Mouse (Mus musculus) liver, embryonic 15.5 days (tissue): ENCODE data around the gene Esp34. TPM values are rescaled to one million over a fixed set of nuclear protein-coding genes. Genes with fewer than 3 reads are reported as not detected.

Source experiments
- ATAC-seq: fragments of 200-750 bp; cut with Nextera tagmentation; 2 replicates; pipeline ENCODE4 v1.8.0; 2017; ENCODE audit warnings: moderate number of reproducible peaks, mild to moderate bottlenecking, moderate library complexity; ENCODE audit not compliant: insufficient read depth
- H3K27ac ChIP-seq: fragments of 300-500 bp; sonication (generic); replicated peaks from 2 replicates; pipeline ENCODE4 v1.5.1; 2015; ENCODE audit warnings: mild to moderate bottlenecking, inconsistent platforms
- H3K27me3 ChIP-seq: fragments of 300-500 bp; sonication (generic); 2 replicates; pipeline ENCODE4 v1.6.1; 2015; ENCODE audit warnings: mild to moderate bottlenecking, inconsistent platforms
- H3K36me3 ChIP-seq: fragments of 300-500 bp; sonication (generic); replicated peaks from 2 replicates; pipeline ENCODE4 v1.6.1; 2015; ENCODE audit warnings: moderate library complexity, mild to moderate bottlenecking, inconsistent platforms
- H3K4me1 ChIP-seq: fragments of 300-500 bp; sonication (generic); replicated peaks from 2 replicates; pipeline ENCODE4 v1.6.1; 2015; ENCODE audit warnings: inconsistent platforms
- H3K4me2 ChIP-seq: fragments of 300-500 bp; sonication (generic); 2 replicates; pipeline ENCODE4 v1.6.1; 2015; ENCODE audit warnings: moderate library complexity, mild to moderate bottlenecking, inconsistent platforms
- H3K4me3 ChIP-seq: fragments of 300-500 bp; sonication (generic); replicated peaks from 2 replicates; pipeline ENCODE4 v1.5.1; 2015; ENCODE audit warnings: mild to moderate bottlenecking, inconsistent platforms
- H3K9ac ChIP-seq: fragments of 300-500 bp; sonication (generic); 2 replicates; pipeline ENCODE4 v1.6.1; 2015; ENCODE audit warnings: moderate library complexity, mild to moderate bottlenecking, inconsistent platforms
- H3K9me3 ChIP-seq: fragments of 300-500 bp; sonication (generic); replicated peaks from 2 replicates; pipeline ENCODE4 v1.6.1; 2016; ENCODE audit warnings: inconsistent platforms
- WGBS: fragments of 180-500 bp; shearing (Covaris S2); methylation state at CpG from one replicate; pipeline ENCODE4 v1.1.7; 2015; ENCODE audit warnings: mixed read lengths; ENCODE audit not compliant: insufficient replicate concordance; 5-methylcytosine and 5-hydroxymethylcytosine counted together
- polyA plus RNA-seq: library from polyadenylated mRNA; unstranded; fragments of >200 nt; fragmentation: Nextera tagmentation; extraction: Ambion mirVana; gene quantifications from 2 replicates; pipeline ENCODE4 v1.2.1, GENCODE M21; 2015

Gene Esp34
- not detected in 2 replicates for polyA plus RNA-seq

GRCm38 (mm10) chr17:38553892-38554291 is at the start of gene Esp34:
Esp34 (plus strand) TSS chr17:38554192.
- no peak within 1 kb of the TSS for H3K4me2 ChIP-seq
- no peak for ATAC-seq
- WGBS: 72% methylated on average over 1 of the region's 1 CpGs
- H3K36me3 ChIP-seq: no peaks in the 10 kb centered on the region
- H3K27me3 ChIP-seq: no peaks in the 10 kb centered on the region
- H3K27ac ChIP-seq: no peak within 1 kb of the TSS
- no peak within 1 kb of the TSS for H3K4me3 ChIP-seq
- H3K9ac ChIP-seq: no peak within 1 kb of the TSS
- H3K4me1 ChIP-seq: no peaks in the 10 kb centered on the region
- H3K9me3 ChIP-seq: no peaks in the 10 kb centered on the region

- H3K9ac ChIP-seq: no peak overlapping the region
- H3K27me3 ChIP-seq: no peaks in the 10 kb centered on the region
- H3K9me3 ChIP-seq: no peaks in the 10 kb centered on the region
- 51% methylated on average over 5 of the region's 5 CpGs for WGBS
- H3K27ac ChIP-seq: no peak overlapping the region
- no peaks in the 10 kb centered on the region for H3K4me1 ChIP-seq
- no peak overlapping the region for H3K4me2 ChIP-seq
- no peaks in the 10 kb centered on the region for H3K36me3 ChIP-seq
- no peak for ATAC-seq
- no peak overlapping the region for H3K4me3 ChIP-seq
Measured at GRCm38 (mm10) chr17:38562527-38562926, 8.5 kb downstream of the Esp34 start.

Other genes starting within 250 kb of the Esp34 start
- gene Olfr137, start 246.6 kb upstream of the Esp34 start, polyA plus RNA-seq: not detected in 2 replicates
- gene Olfr136, start 224.4 kb upstream of the Esp34 start, polyA plus RNA-seq: not detected in 2 replicates
- gene Esp36, start 134.0 kb upstream of the Esp34 start, polyA plus RNA-seq: not detected in 2 replicates
- gene Esp31, start 85.3 kb downstream of the Esp34 start, polyA plus RNA-seq: not detected in 2 replicates